Mouse (Mus musculus) T-cell, adult 2 months (primary cell): ENCODE measurements around the gene Nckipsd.

Source experiments
- DNase-seq: peaks from one replicate; pipeline ENCODE4 v3.0.0; 2022; ENCODE audit warnings: low spot score

Gene Nckipsd

DNA sequence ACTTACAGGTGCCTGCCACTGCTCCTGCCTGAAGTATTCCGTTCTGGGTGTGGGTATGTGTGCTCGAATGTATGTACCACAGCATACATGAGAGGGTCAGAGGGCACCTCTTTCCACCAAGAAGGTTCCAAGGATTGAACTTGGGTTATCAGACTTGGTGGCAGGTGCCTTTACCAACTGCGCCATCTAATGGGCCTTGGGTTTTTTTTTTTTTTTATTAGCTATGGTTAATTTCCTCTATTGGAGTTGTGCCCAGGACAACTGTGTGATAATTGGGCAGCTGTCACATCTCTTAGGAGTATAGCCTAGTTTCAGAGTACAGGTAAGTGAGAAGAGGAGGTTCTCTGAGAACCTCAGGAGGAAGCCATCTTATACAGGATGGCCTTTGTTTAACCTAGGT is 8.6 kb upstream of the Nckipsd start:
- no peak for DNase-seq

GRCm38 (mm10) chr9:108805768-108806167 is 2.4 kb upstream of the Nckipsd start:
- no peak for DNase-seq

DNA sequence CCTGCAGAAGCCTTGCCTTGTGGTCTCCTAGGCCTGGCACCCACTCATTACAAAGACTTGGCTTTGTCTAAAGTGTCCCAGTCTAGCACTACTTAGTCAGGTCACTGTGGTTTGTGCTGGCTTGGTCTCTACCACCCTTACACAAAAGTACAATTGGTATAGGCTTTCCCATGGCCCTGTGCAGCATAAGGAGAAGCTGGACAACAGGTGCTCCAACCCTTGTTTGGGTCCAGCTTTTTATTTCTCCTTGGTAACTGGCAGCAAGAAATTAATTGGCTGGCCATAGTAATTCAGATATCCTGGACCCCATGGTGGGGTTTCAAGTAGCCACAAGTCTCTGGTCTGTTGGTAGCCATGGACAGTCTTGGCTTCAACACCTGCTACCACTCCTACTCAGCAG is 1.8 kb upstream of the Nckipsd start:
- no peak for DNase-seq

- DNase-seq, result no peak
Observed at GRCm38 (mm10) chr9:108806831-108807230, 1.3 kb upstream of the Nckipsd start.

DNA sequence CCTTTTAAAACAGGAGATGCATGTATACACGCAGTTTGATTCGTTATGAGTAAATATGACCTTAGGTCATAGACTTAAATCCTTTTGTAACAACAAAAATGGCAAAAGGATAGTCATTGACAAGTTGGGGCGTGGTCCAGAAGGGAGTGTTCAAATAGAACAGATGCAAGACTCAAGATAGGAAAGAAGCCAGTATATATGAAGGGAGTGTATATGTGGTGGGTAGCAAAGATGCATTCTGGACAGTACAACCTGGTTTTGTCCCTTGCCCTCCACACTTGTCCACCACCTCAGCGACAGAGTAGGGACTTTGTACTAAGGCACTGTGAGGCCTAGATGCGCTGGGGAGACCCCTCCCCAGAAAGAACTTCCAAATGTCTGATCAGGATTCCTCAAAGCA is 494 bp upstream of the Nckipsd start:
- DNase-seq, result no peak

GRCm38 (mm10) chr9:108809188-108809587 is 1.0 kb downstream of the Nckipsd start:
- DNase-seq, result no peak

DNA sequence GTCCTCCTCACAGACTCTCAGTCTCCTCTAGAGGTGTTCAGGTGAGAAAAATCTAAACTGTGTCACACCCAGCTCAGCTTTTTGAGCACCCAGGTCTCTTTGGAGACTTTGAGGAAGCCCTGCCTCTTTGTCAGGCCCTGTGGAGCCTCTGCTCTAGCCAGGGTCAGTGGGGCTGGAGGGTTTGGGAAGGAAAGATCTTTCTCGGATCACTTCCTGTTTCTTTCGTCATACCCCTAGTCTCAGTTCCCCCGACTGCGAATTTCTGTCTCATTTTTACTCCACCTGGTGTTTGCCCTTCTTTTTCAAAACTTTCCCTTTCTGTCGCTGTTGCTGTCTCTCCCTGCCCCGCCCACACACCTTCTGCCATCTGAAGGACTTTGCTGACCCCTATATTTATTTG is 1.6 kb downstream of the Nckipsd start:
- DNase-seq, result no peak

GRCm38 (mm10) chr9:108810516-108810915 is 2.3 kb downstream of the Nckipsd start:
- DNase-seq, result no peak

DNA sequence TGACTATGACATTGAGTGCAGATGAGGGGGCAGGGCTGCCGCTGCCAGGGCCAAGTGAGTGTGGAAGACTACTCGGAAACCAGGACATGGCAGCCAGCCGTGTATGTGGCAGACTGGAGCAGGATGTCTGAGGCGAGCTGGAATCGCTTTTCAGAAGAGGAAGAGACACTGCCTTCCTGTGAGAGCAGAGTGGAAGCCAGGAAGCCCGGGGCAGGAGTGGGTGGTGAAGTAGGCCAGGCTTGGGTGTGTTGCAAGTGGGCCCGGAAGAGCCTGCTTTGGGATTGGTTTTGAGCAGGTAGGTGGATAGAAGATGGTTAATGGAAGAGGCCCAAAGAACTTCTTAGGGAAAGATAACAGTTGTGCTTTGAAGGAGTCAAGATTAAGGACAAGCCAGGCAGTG is 7.4 kb downstream of the Nckipsd start:
- DNase-seq, result no peak

DNA sequence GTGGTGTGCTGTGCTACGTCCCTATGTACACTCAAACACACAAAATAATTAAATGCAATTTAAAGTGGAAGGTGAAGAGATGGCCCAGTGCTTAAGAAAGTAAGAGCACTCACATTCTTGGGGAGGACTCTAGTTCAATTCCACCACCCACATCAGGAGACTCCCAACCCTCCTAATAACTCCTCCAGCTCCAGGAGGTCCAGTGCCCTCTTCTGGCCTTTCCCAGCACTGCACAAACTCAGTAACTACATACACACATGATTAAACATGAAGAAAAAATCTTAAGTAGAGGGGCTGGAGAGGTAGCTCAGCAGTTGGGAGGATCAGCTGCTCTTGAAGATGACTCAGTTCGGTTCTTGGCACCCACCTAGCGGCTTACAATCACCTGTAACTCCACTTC is 11.3 kb downstream of the Nckipsd start:
- peak; percentile 28 for DNase-seq

- no peak for DNase-seq
Observed at GRCm38 (mm10) chr9:108820077-108820476, 11.9 kb downstream of the Nckipsd start.

DNA sequence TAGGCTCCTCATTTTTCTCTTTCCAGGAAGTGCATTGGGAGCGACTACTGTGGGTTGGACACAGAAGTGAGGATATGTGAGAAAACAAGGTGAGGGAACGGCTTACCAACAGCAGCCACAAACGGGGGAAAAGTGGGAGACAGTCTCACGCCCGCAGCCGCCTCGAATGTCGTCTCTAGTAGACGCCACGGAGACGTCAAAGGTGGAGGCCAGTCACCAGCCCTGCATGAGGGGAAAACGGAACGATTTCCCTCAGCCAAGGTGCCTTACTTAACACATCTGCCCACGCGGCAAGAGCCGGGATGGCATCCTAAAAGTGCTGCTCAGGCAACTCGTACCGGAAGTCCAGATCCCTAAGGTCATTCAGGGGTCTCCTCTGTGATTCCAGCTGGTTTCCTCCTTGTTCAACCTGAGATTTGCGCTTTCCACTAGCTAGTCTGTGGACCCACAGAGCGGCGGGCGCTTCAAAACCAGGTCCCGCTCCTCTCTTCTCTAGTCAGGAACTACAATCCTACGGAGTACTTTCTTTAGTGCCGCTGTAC is 16.0 kb downstream of the Nckipsd start:
- DNase-seq, result no peak

DNA sequence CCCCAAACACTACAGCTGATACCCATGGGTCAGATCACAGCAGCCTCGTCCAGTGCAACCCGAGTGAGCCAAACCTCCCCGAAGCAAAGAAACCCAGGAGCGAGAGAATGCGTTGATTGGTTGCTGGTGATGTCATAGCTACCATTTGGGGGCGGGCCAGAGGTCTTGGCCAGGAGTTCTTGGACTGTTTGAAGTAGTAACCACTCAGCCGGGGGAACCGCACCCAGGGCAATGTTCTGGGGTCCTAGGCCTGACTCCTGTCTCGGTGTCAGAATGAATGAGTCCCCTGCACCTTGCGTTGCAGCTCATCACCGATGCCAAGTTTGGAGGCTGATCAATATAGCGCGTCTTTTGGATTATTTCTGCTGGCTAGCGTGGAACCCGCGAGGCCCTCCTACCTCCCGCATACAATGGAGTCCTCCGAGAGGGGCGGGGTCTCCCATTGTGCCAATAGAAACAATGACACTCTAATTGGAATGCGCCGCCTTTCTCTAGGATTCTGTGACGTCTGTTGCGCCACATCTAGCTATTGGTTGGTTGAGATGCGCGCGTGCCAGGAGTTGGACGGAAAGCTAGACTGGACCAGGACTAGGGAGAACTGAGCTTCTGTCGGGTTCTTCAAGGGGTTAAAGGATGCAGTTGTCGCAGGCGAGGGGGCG is 16.7 kb downstream of the Nckipsd start:
- DNase-seq, result no peak

- DNase-seq, result no peak
Observed at GRCm38 (mm10) chr9:108825820-108826699, 17.9 kb downstream of the Nckipsd start, which contains the start of gene Celsr3. Gene Celsr3 (plus strand): TSS chr9:108826320.

DNA sequence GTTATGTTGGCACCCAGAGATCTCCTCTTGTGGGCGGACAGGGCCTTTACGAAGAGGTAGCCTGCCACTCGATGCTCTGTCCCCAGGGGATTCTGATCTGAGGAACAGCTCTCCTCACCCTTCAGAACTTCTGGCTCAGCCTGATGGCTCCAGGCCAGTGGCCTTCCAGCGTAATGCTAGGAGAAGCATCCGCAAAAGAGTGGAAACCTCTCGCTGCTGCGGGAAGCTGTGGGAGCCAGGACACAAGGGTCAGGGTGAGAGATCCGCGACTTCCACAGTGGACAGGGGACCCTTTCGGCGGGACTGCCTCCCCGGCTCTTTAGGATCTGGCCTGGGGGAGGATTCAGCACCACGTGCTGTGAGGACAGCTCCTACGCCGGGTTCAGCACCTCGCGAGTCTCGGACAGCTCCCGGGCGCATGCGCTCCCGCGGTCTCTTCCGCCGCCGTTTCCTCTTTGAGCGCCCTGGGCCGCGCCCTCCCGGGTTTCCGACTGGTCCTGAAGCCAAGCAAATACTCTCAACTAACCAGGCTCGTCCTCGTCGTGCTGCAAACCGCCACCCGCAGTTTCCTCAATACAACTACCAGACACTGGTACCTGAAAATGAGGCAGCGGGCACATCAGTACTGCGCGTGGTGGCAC is 18.7 kb downstream of the Nckipsd start:
- peak; percentile 68 for DNase-seq

- DNase-seq, result no peak
Observed at GRCm38 (mm10) chr9:108827454-108827853, 19.3 kb downstream of the Nckipsd start.

DNA sequence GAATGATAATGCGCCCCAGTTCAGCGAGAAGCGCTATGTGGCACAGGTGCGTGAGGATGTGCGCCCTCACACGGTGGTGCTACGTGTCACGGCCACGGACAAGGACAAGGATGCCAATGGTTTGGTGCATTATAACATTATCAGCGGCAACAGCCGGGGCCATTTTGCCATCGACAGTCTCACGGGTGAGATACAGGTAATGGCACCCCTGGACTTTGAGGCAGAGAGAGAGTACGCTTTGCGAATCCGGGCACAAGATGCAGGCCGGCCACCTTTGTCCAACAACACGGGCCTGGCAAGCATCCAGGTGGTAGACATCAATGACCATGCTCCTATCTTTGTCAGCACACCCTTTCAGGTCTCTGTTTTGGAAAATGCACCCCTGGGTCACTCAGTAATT is 19.7 kb downstream of the Nckipsd start:
- DNase-seq, result no peak

GRCm38 (mm10) chr9:108831637-108832036 is 23.5 kb downstream of the Nckipsd start:
- peak; percentile 20 for DNase-seq

GRCm38 (mm10) chr9:108832390-108833108 is 24.4 kb downstream of the Nckipsd start:
- peak; percentile 83 for DNase-seq

DNA sequence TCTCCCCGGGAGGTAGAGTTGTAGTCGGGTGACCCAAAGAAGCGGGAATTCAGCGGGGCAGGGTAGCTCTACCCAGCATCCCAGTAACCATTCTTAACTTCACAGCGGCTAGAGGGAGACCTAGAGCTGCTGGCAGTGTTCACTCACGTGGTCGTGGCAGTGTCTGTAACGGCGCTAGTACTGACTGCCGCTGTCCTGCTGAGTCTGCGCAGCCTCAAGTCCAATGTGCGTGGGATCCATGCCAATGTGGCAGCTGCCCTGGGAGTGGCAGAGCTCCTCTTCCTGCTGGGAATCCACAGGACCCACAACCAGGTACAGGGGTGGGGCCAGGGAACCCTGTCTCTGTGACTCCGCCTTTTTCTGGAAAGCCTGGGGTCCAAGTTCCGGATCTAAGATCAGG is 34.8 kb downstream of the Nckipsd start:
- DNase-seq, result no peak

- DNase-seq, result no peak
Observed at GRCm38 (mm10) chr9:108845390-108845789, 37.2 kb downstream of the Nckipsd start.

- no peak for DNase-seq
Observed at GRCm38 (mm10) chr9:108847374-108847773, 39.2 kb downstream of the Nckipsd start.
